Mouse (Mus musculus) left cerebral cortex, postnatal 10 days (tissue): ENCODE data around the gene Atxn7l1. TPM values are rescaled to one million over a fixed set of nuclear protein-coding genes. Genes with fewer than 3 reads are reported as not detected.

Experiments
- DNase-seq, 2 experiments: peaks; one replicate each; pipeline ENCODE4 v3.0.0; 2021 to 2022; ENCODE audit warnings: low spot score in 2 of 2, mixed read lengths in 1 of 2; ENCODE audit errors: extremely low spot score in 1 of 2
- intact Hi-C: fragments of 180-260 bp; cut with DNase I; formaldehyde crosslinking; loops from one replicate; pipeline ENCODE4 v1.15.1; 2025
- total RNA-seq, 2 experiments: library from RNA; stranded (reverse); gene quantifications; 2 replicates each; pipeline ENCODE4 v1.2.3; 2021

The Atxn7l1 gene
- total RNA-seq, 2 experiments from 2014 or later = 59.1 to 64.7 TPM

DNA sequence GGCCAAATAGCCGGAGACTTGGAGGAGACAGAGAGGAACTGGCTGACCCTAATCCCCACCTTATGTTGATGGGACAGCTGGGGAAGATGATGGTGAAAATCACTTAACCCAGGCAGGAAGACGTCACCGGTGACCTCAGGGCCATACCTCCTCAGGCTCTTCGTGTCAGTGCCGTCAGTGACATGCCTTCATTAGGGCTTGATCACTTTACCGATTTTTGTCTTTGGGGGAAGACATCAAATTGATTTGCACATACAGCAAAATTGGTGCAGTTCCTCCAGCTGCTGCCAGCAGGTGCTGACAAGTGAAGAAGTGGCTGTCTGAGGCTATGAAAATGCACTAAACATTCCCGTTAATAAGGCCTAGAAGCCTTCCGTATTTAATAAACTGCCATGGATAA, 103.9 kb downstream of the Atxn7l1 start:
- intact Hi-C loops = no loop called here
- no peak for DNase-seq

DNA sequence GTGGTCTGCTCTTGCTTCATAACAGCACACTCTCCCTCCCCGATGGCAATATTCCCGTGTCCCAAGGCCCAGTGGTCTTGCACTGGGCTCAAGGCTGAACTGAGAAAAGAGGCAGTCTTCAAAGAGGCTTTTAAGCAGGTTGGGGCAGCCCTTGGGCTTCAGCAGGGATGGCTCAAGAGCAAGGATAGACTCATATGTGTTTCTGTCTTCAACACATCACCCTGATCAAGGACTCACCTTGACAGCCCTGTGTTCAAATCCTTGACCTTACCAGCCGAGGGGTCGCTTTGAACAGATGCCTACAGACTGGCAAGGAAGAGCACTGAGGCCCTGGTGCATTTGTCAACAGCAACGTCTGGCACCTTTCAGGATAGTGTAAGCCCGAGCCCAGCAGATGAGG, 105.1 kb downstream of the Atxn7l1 start:
- intact Hi-C loops = no loop called here
- DNase-seq = no peak

DNA sequence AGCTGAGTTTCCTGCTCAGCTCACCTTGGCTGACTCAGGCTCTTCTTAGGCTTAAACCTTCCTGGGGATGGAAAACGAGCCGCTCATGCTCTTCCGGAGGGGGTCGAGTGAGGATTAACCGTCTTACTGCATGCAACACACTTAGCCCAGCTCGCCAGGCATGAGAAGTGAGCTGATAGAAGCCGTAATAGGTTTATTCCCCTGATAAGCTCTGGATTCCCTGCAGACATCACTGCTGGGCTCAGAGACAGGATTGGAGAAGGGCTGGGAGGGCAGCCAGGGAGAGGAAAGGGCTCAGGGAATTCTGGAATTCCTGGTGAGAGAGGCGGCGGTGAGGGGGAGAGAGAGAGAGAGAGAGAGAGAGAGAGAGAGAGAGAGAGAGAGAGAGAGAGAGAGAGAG, 105.7 kb downstream of the Atxn7l1 start:
- intact Hi-C loops = no loop called here

DNA sequence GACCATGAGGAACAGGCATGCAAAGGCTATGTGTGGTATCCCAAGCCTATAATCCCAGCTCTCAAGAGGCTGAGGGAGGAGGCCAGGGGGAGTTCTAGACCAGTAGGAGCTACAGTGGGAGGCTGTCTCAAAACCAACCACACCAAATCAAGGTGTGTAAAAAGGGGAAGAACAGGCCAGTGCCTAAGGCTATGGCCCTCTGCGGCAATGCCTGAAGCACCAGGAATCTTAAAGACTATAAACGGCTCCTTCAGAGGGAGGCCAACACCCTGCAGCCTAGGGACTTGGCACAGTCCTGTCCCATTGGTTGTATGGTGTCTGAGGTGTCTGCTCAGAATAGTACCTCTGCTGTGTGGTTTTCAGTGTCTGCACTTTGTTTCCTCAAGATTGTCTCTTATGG, 107.8 kb downstream of the Atxn7l1 start:
- intact Hi-C loops = no loop called here

More for the DNA sequence above, 105.7 kb downstream of the Atxn7l1 start:
- DNase-seq = no peak

DNA sequence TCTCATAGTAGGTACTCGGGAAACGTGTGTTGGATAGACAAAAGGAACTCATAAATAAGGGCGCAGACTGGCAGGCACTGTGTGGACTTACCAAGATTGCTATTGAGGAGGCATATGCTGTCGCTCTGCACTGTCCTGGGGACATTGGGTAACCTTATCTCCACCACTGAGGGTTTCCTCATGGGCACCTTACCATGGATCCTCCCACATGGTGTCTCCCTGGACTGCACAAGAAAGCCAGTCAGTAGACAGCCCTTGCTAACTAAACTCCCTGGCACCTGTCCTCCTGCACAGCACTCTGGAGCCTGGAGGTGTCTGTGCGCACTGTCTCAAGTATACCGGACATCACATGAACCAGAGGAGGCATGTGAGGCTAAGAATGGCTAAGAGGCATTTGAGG, 108.9 kb downstream of the Atxn7l1 start:
- no peak for DNase-seq
- intact Hi-C loops = no loop called here

More for the DNA sequence above, 107.8 kb downstream of the Atxn7l1 start:
- DNase-seq = no peak

DNA sequence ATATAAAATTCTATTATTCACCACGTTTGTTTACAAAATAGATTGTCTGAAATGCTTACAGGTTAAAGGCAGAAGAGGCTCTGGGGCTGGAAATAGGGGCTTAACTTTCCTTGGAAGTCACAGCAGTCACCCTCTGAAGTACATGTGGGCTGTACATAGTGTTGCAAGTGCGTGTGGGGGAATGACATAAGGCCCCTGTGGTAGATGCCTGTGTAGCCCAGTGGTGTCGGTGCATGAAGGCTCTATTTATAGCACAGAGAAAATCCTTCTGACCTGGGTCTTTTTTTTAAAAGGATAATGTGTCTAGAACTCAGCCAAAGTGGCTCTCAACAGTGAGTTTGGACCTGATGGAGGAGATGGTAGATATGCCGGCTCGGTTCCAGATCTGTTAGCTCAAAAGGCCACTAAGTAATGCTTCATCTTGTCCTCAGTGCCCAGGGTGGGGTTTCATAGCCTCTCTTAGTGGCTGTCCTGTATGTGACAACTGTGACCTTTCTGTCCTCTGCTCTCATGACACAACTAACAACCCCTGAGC, 111.6 kb downstream of the Atxn7l1 start:
- no peak for DNase-seq
- intact Hi-C loops = no loop called here

DNA sequence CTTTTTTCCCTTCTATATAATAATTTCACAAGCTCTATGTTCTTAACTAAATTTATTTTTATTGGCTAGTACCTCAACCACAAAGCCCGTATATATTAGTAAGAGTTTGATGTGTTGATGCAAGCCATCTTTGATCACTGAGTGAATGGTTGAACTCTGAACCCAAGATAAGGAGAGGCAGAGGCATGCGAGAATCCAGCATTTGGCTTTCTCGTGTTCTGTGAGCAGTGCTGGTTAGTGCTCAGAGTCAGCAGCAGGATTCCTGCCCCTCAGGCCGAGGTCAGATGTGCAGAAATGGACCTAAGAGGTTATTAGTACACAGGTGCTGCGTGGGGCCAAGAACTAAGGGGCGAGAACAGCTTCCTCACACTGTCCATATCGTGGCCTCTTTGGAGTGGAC, 113.1 kb downstream of the Atxn7l1 start:
- intact Hi-C loops = loop anchor here (10.0 kb wide), 2 partner anchors 106 to 236 kb away; no protein-coding TSS in a partner anchor
- no peak for DNase-seq

DNA sequence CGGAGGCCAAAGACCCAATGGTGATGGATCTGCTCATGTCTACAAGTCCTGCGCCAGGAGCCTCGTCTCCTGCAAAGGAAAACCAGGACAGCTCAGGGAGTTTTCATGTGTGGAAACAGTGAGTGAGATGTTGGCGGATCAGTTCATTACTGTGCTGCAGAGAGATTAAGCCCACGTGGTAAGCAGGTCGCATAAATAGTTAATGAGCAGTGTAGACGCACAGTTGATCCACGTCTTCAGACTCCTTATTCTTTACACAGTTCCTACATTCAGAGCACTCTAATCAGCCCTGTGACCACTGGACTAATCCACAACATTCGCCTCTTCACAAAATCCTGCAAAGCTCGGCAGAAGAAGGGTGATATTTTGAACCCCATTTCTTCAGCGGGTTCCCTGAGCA, 118.4 kb downstream of the Atxn7l1 start:
- intact Hi-C loops = loop anchor here (10.0 kb wide), 2 partner anchors 111 to 241 kb away; no protein-coding TSS in a partner anchor
- no peak for DNase-seq

DNA sequence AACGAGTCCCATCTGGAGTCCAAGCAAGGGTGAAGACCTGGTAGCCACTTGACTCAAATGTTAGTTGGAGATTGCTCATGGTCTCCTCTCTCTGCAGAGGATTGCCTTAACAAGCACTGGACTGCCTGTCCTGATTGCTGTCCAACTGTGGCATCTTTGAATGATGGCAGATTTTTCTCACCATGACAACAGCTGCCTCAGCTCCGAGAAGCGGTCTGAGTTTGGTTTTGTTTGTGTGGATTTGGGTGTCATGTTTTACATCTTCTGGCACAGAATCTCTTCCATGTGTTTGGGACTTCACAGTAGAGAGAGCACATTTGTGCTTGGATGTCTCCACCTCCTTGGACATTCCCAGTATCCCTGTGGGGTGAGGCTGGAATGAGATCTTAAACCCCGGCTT, 120.5 kb downstream of the Atxn7l1 start:
- no peak for DNase-seq
- intact Hi-C loops = loop anchor here (10.0 kb wide), 2 partner anchors 113 to 243 kb away; no protein-coding TSS in a partner anchor

DNA sequence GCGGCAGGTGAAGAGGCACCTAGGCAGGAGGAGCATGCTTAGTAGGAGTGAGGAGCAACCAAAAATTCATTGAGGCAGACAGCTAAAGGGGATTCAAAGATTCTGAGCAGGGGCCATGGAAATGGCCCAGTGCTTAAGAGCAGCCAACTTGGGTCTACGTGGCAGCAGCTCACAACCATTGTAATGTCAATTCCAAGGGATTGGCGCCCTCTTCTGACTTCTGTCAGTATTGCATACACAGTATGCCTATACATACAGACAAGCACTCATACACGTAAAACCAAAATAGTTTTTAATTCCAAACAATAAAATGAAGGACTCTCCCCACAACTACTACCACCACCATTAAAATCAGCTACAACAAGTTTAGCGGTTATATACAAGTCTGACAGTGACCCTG, 122.2 kb downstream of the Atxn7l1 start:
- intact Hi-C loops = loop anchor here (10.0 kb wide), 2 partner anchors 115 to 245 kb away; no protein-coding TSS in a partner anchor
- peak; percentile 31 to 53 for DNase-seq

DNA sequence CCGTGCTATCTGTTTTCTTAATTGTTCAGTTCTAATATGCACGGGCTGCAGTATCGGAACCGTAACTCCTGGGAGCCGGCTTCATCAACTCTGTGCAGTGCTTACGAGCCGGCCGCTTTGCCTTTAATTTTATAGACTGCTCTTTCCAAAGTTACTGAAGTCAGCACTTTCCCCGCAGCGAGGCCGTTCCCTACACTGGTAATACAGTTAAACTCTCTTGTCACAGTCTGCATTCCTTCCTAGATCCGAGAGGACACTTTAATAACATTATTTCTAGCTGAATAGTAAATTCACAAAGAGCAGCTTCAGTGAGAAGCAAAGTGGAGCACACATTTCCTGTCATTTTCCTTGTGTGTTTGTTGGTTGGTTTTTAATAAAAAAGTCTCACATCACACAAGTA, 124.4 kb downstream of the Atxn7l1 start:
- intact Hi-C loops = no loop called here

DNA sequence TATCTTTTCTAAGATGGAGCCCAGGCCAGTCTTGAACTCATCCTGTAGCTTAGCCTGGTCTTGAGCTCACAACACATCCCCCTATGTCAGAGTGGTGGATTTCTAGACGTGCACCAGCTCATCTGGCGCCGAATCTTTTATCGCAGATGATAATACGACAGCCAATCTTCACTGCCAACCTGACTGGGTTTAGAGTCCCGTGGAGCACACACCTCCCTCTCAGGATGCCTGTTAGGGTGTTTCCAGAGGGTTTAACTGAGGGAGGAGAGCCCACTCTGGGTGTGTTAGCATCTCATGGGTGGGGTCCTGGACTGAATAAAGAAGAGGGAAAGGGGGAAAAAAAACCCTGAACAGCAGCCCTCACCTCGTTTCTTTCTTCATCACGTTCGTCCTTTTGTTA, 124.9 kb downstream of the Atxn7l1 start:
- DNase-seq = no peak
- intact Hi-C loops = no loop called here

More for the DNA sequence above, 124.4 kb downstream of the Atxn7l1 start:
- no peak for DNase-seq

DNA sequence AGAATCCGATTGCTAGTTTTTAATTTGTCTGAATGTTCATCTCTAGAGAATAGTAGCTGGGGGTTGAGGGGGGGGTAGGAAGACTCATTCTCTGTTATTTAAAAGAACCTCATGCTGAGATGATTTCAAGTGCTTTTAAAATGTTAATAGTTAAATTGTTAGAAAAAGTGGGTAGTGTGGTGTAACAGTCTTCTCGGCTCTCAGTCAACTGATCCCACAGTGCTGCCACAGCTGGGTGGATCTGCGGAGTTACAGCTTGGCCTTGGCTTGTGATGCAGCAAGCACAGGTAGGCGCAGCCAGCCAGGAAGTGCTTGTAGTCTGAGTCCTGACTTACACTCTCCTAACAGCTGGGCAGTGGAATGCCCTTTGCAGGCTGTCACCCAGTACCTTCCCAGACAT, 125.7 kb downstream of the Atxn7l1 start:
- intact Hi-C loops = no loop called here
- no peak for DNase-seq

DNA sequence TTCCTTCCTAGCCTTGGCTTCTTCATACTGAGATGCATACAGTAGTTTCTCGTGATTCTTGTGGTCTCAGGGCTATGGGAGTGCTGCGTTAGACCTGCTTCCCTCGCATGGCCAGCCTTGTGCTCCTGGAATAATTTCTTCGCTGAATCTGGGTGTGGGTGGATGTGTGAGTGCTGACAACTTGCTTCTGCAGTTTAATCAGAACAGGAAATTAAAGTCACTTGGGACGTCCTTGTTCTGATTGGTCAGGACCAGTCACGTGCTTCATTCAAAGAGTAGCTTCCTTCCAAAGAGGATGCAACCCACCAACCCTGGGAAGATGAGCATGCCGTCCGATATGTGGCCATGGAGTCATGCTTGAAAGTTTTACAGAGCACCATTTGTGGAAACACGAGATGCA, 126.2 kb downstream of the Atxn7l1 start:
- intact Hi-C loops = no loop called here
- DNase-seq = no peak

DNA sequence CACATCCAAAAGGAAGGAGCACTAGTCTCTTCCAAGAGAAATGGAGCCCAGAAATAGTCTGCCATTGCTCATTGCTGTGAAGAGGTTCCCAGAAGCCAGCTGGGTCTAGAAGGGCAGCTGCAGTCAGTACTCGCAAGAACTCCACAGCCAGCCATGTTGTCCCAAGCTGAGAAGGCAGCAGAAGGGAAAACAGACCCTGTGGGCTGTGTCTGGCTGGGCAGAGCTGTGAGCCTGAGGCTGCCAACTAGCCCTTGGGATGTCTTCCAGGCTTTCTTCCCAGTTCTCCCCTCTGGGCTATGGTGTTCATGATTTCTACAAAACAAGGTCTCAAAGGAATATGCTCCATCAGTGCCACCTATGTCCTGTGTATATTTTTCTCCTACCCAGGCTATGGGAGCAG, 128.5 kb downstream of the Atxn7l1 start:
- no peak for DNase-seq
- intact Hi-C loops = no loop called here

DNA sequence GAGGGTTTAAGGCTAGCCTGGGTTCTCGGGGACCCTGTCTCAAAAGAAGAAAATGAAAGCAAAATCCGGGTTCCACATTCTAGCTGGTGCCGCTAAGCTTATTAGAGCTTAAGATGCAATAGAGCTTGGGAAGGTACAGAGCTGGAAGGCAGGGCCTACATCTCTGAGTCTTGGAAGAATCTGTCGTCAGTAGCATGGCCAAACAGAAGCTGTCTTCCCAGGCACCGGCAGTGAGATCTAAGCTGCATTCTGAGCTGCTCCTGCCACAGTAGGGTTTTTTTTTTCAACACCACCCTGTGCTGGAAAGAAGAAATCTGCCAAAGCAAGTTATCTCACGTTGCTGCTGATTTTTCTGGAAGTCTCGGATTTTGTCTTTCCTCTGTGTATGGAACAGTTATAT, 129.9 kb downstream of the Atxn7l1 start:
- no peak for DNase-seq
- intact Hi-C loops = no loop called here

DNA sequence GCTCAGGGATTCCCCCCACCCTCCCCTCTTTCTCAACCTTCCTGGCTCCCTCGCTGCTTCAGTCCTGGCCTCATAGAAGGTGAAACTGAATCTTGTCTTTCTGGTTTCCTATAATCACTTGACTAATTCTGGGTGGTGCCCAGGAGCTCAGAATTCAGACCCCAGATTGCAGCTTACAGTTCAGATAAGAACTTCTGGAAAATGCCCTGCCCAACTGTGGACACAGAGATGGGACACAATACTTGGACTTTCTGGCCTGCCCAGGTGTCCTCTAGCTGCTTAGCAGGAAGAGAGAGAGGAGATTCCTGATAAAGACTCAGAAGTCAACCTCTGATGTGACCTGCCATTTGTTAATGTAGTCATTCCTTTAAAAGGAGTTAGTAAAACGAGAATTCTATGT, 131.7 kb downstream of the Atxn7l1 start:
- intact Hi-C loops = no loop called here

DNA sequence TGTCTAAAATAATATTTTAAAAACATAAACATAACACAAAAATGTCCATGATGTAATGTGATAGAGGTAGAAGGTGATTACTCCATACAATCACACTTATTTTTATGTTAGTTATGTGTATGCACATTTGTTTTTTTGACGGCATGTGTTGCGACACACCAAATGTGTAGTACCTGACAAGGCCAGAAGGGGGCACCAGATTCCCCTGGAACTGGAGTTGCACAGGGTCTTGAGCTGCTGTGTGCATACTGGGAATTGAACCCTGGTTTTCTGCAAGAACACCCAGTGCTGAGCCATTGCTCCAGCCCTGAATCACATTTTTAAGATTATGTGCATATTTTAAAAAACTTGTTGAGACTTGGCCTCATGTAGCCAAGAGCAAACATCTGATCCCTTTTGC, 133.3 kb downstream of the Atxn7l1 start:
- peak in 1 of 2 experiments; percentile 56 for DNase-seq
- intact Hi-C loops = loop anchor here (5.0 kb wide), 1 partner anchor 51 kb away; no protein-coding TSS in a partner anchor

More for the DNA sequence above, 131.7 kb downstream of the Atxn7l1 start:
- DNase-seq = no peak

DNA sequence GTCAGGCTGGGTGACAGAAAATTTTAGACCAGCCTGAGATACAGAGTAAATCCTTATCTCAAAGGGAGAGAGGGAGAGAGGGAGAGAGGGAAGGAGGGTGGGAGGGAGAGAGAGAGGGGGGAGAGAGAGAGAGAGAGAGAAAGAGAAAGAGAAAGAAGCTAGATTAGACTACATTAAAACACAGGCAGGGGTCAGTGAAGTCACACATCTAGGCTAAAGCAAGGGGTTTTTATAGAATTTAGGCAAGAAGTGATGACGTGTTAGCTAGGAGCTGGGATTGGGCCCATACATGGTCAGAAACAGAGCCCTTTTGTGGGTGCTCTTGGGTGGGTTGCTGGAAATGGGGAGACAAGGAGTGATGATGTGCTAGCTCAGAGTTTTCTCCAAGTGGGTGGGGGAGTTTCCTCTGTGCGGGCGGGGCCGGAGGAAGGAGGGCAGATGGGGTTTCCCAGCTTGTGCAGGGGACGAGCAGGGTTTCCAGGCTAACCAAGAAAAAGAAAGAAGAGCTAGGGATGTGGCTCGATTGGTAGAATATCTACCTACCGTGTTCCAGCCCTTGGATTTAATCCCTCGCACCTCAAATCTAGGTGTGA, 136.9 kb downstream of the Atxn7l1 start:
- intact Hi-C loops = loop anchor here (5.0 kb wide), 1 partner anchor 48 kb away; no protein-coding TSS in a partner anchor
- DNase-seq = no peak

DNA sequence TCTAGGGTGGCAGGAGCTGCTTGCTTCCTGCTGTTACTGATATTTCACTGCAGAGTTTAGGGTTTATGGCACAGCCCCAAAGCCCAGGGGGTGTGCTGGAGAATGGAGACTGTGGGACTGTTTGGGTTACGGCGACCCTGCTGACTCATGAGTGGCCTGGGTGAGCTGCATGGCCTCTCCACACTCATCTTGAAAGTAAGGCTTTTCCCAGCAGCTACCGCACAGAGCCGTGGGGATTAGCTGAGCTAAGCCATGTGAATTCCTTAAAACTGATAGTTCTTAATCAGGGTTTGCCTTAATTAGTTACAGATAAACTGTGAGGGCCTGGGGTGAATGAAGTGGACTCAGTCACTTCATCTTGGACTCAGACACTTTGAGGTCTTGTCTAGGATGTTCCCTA, 137.9 kb downstream of the Atxn7l1 start:
- DNase-seq = no peak
- intact Hi-C loops = no loop called here
